Mouse (Mus musculus) midbrain, postnatal 0 days (tissue): ENCODE measurements around the gene Ddx46. TPM values are rescaled to one million over a fixed set of nuclear protein-coding genes. Genes with fewer than 3 reads are reported as not detected.
A peak's percentile ranks its signal among the peaks of the same experiment; 100 is the strongest.

Experiments used
- ATAC-seq: fragments of 200-750 bp; cut with Nextera tagmentation; 2 replicates; pipeline ENCODE4 v1.8.0; 2017; ENCODE audit warnings: moderate number of reproducible peaks, mild to moderate bottlenecking, moderate TSS enrichment, moderate library complexity; ENCODE audit not compliant: low FRiP score
- DNase-seq: peaks from one replicate; pipeline ENCODE4 v3.0.0-alpha.2; 2015; ENCODE audit warnings: low spot score
- H3K27ac ChIP-seq: fragments of 300-500 bp; sonication (generic); 2 replicates; pipeline ENCODE4 v1.5.1; 2014; ENCODE audit warnings: low read depth, mild to moderate bottlenecking, low read length, mixed read lengths
- H3K27me3 ChIP-seq: fragments of 300-500 bp; sonication (generic); 2 replicates; pipeline ENCODE4 v1.6.1; 2014; ENCODE audit warnings: low read length, control low read depth, mixed read lengths; ENCODE audit not compliant: insufficient read depth
- H3K36me3 ChIP-seq: fragments of 300-500 bp; sonication (generic); 2 replicates; pipeline ENCODE4 v1.6.1; 2014; ENCODE audit warnings: low read length, control low read depth, mixed read lengths; ENCODE audit not compliant: insufficient read depth
- H3K4me1 ChIP-seq: fragments of 300-500 bp; sonication (generic); 2 replicates; pipeline ENCODE4 v1.6.1; 2014; ENCODE audit warnings: mild to moderate bottlenecking, control low read depth, antibody characterized with exemption, low read length, mixed read lengths; ENCODE audit not compliant: insufficient read depth
- H3K4me2 ChIP-seq: fragments of 300-500 bp; sonication (generic); 2 replicates; pipeline ENCODE4 v1.6.1; 2014; ENCODE audit warnings: low read depth, mild to moderate bottlenecking, low read length, mixed read lengths; ENCODE audit not compliant: poor library complexity, severe bottlenecking
- H3K4me3 ChIP-seq: fragments of 300-500 bp; sonication (generic); 2 replicates; pipeline ENCODE4 v1.5.1; 2014; ENCODE audit warnings: low read depth, mild to moderate bottlenecking, low read length, moderate library complexity
- H3K9ac ChIP-seq: fragments of 300-500 bp; sonication (generic); replicated peaks from 2 replicates; pipeline ENCODE4 v1.6.1; 2014; ENCODE audit warnings: mild to moderate bottlenecking, low read length, moderate library complexity, mixed read lengths; ENCODE audit not compliant: poor library complexity, severe bottlenecking
- H3K9me3 ChIP-seq: fragments of 300-500 bp; sonication (generic); 2 replicates; pipeline ENCODE4 v1.6.1; 2016; ENCODE audit warnings: low read length, control low read depth
- CTCF ChIP-seq: IDR thresholded peaks from 2 replicates; pipeline ENCODE4 v1.5.1; 2016; ENCODE audit warnings: antibody characterized with exemption, mild to moderate bottlenecking
- WGBS: fragments of 180-500 bp; shearing (Covaris S2); extraction: QIAGEN DNeasy Blood & Tissue Kit; methylation state at CpG from one replicate; pipeline ENCODE4 v1.1.7; 2014; 5-methylcytosine and 5-hydroxymethylcytosine counted together
- polyA plus RNA-seq: library from polyadenylated mRNA; unstranded; fragments of >200 nt; fragmentation: Nextera tagmentation; extraction: Ambion mirVana; gene quantifications from 2 replicates; pipeline ENCODE4 v1.2.1, GENCODE M21; 2015
- total RNA-seq: library from RNA; depleted of rRNA; stranded (reverse); fragments of >200 nt; gene quantifications from 2 replicates; pipeline ENCODE4 v1.2.3, GENCODE M21; 2014

The Ddx46 gene
- total and polyA plus RNA-seq, 2 experiments from 2014 or later, result 21.9 to 22.3 TPM

DNA sequence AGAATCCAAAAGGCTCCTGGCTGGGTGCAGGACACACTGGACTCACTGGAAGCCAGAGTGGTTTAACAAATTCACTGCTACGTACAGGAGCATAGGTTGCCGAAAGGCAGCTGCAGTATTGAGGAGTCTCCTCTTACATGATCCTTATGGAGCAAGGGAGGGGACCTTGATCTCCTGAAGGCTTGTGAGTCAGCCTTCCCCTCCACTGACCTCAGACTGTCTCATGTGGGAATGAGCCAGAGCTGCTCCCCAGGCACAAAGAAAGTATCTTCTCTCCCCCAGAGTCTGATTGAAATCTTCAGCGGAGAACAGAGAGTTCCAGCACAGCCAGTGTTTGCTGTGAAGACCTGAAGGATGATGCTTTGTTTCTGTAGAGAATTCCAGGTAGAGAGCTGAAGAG, 48.8 kb downstream of the Ddx46 start:
- DNase-seq (no peak), ATAC-seq (no peak)
- 90% methylated on average over 3 of the region's 3 CpGs for WGBS
- Histone ChIP-seq H3K27ac (no peak overlapping the region), H3K27me3 (no peaks in the 10 kb centered on the region), H3K4me3 (no peak overlapping the region), H3K9ac (no peak overlapping the region), H3K4me1 (no peaks in the 10 kb centered on the region), H3K4me2 (no peak overlapping the region), H3K36me3 (peaks cover 22% of the 10 kb centered on the region; the same call in 1 of the 2 replicates), H3K9me3 (no peaks in the 10 kb centered on the region)
- TF ChIP-seq CTCF, result no peak

DNA sequence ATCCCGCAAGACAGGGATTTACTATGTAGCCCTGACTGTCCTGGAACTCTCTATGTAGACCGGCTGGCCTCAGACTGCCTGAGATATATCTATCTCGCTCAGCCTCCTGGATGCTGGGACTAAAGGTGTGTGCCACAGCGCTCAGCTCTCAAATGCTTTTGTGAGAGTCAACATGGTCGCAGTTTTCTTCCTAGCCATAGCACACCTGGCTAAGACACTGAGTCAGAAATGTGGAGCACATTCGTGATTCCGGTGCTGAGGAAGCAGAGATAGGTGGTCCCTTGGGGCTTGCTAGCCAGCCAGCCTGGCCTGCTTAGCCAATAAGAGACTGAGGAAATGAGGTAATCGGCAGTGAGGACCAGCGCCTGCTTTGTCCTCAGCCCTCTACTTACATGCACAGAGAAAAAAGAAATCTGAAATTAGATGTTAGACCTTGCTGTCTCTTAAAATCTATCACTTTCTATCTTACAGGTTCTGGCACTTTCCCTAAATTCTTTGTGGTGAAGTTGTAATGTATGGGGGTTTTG, 51.3 kb downstream of the Ddx46 start:
- Histone ChIP-seq H3K4me2 (no peak overlapping the region), H3K36me3 (no peaks in the 10 kb centered on the region), H3K27me3 (no peaks in the 10 kb centered on the region), H3K9me3 (no peaks in the 10 kb centered on the region), H3K27ac (peak overlapping the region; percentile 55), H3K4me3 (no peak overlapping the region), H3K4me1 (no peaks in the 10 kb centered on the region), H3K9ac (no peak overlapping the region)
- no peak for TF ChIP-seq CTCF
- peak; percentile 52; the same call in 1 of the 2 replicates for ATAC-seq
- peak; percentile 68 for DNase-seq
- WGBS, result 66% methylated on average over 9 of the region's 9 CpGs

- DNase-seq, result no peak
- 17% methylated on average over 4 of the region's 4 CpGs for WGBS
- no peak for TF ChIP-seq CTCF
Observed at GRCm38 (mm10) chr13:55687927-55688602, 53.2 kb downstream of the Ddx46 start.

GRCm38 (mm10) chr13:55692535-55693242, 57.9 kb downstream of the Ddx46 start, which contains the start of gene B230219D22Rik:
B230219D22Rik (plus strand) TSS chr13:55693124.
- DNase-seq, result peak; percentile 96
- Histone ChIP-seq H3K4me3 (peak within 1 kb of the TSS; percentile 96), H3K27ac (peak within 1 kb of the TSS; percentile 98), H3K36me3 (no peaks in the 10 kb centered on the region), H3K9me3 (no peaks in the 10 kb centered on the region), H3K4me1 (peaks cover 11% of the 10 kb centered on the region), H3K4me2 (peak within 1 kb of the TSS; percentile 71), H3K27me3 (no peaks in the 10 kb centered on the region), H3K9ac (peak within 1 kb of the TSS; percentile 100)
- ATAC-seq, result peak; percentile 98
- peak; percentile 48 for TF ChIP-seq CTCF
- 4% methylated on average over 41 of the region's 51 CpGs for WGBS

More at GRCm38 (mm10) chr13:55687927-55688602, 53.2 kb downstream of the Ddx46 start:
- no peaks in the 10 kb centered on the region for H3K27me3 ChIP-seq
- ATAC-seq, result no peak
- no peaks in the 10 kb centered on the region for H3K9me3 ChIP-seq
- no peaks in the 10 kb centered on the region for H3K36me3 ChIP-seq
- H3K9ac ChIP-seq, result no peak overlapping the region; the same call in 1 of the 2 replicates
- H3K27ac ChIP-seq, result no peak overlapping the region
- no peaks in the 10 kb centered on the region for H3K4me1 ChIP-seq
- no peak overlapping the region for H3K4me3 ChIP-seq
- no peak overlapping the region for H3K4me2 ChIP-seq

GRCm38 (mm10) chr13:55693243-55693721, 58.5 kb downstream of the Ddx46 start:
- TF ChIP-seq CTCF, result no peak
- Histone ChIP-seq H3K36me3 (no peaks in the 10 kb centered on the region), H3K9ac (peak overlapping the region; percentile 100), H3K4me2 (peak overlapping the region; percentile 71), H3K4me1 (peaks cover 11% of the 10 kb centered on the region), H3K27ac (peak overlapping the region; percentile 98), H3K9me3 (no peaks in the 10 kb centered on the region), H3K27me3 (no peaks in the 10 kb centered on the region), H3K4me3 (peak overlapping the region; percentile 96)
- WGBS, result under 1% methylated on average over 38 of the region's 70 CpGs
- ATAC-seq, result peak; percentile 77
- DNase-seq, result peak; percentile 12
